Mouse (Mus musculus) megakaryocyte, embryonic 14.5 days (primary cell): ENCODE data around the gene Rasgef1b. TPM values are rescaled to one million over a fixed set of nuclear protein-coding genes. Genes with fewer than 3 reads are reported as not detected.

Source experiments
- H3K27me3 ChIP-seq: replicated peaks from 2 replicates; pipeline ENCODE3; 2012; ENCODE audit warnings: inconsistent platforms
- H3K36me3 ChIP-seq: replicated peaks from 2 replicates; pipeline ENCODE3; 2012; ENCODE audit warnings: low read length, inconsistent platforms, mixed read lengths
- H3K4me1 ChIP-seq: 2 replicates; pipeline ENCODE4 v1.6.1; 2012; ENCODE audit warnings: inconsistent platforms
- H3K4me3 ChIP-seq: replicated peaks from 2 replicates; pipeline ENCODE3; 2012; ENCODE audit warnings: moderate library complexity, mild to moderate bottlenecking, inconsistent platforms
- H3K9me3 ChIP-seq: 2 replicates; pipeline ENCODE4 v1.6.1; 2012; ENCODE audit warnings: inconsistent platforms
- FLI1 ChIP-seq: IDR thresholded peaks from 2 replicates; pipeline ENCODE4 v1.6.1; 2012; ENCODE audit warnings: low read length, inconsistent platforms, mixed read lengths
- GATA1 ChIP-seq: IDR thresholded peaks from 3 replicates; pipeline ENCODE4 v1.6.1; 2012; ENCODE audit warnings: mixed read lengths, low read length, inconsistent platforms, borderline replicate concordance
- polyA plus RNA-seq: library from polyadenylated mRNA; stranded (reverse); fragments of >175 nt; gene quantifications from 2 replicates; pipeline ENCODE4 v1.2.3, GENCODE M21; 2012; ENCODE audit warnings: low replicate concordance; ENCODE audit not compliant: insufficient read depth

Rasgef1b gene
- polyA plus RNA-seq, result 2.9 TPM in 1 of 2 replicates, not detected in the other

GRCm38 (mm10) chr5:99728649-99729212 is at the start of gene Rasgef1b:
TSS of gene Rasgef1b (minus strand) at chr5:99729065.
- Histone ChIP-seq H3K4me3 (peak within 1 kb of the TSS; percentile 90), H3K27me3 (peaks cover 65% of the 10 kb centered on the region)

GRCm38 (mm10) chr5:99775342-99775741 is 46.5 kb upstream of the Rasgef1b start:
- Histone ChIP-seq H3K36me3 (no peaks in the 10 kb centered on the region), H3K27me3 (no peaks in the 10 kb centered on the region), H3K4me3 (no peak overlapping the region), H3K9me3 (no peaks in the 10 kb centered on the region; the same call in 1 of the 2 replicates), H3K4me1 (no peaks in the 10 kb centered on the region)
- TF ChIP-seq FLI1 (no peak), GATA1 (no peak)

More at GRCm38 (mm10) chr5:99728649-99729212, at the start of gene Rasgef1b:
- Histone ChIP-seq H3K36me3 (no peaks in the 10 kb centered on the region), H3K9me3 (no peaks in the 10 kb centered on the region), H3K4me1 (peaks cover 27% of the 10 kb centered on the region)
- TF ChIP-seq FLI1 (no peak), GATA1 (no peak)

GRCm38 (mm10) chr5:99773265-99773664 is 44.4 kb upstream of the Rasgef1b start:
- Histone ChIP-seq H3K36me3 (no peaks in the 10 kb centered on the region), H3K27me3 (no peaks in the 10 kb centered on the region), H3K9me3 (peaks cover 8% of the 10 kb centered on the region), H3K4me3 (no peak overlapping the region), H3K4me1 (no peaks in the 10 kb centered on the region)
- TF ChIP-seq FLI1 (no peak), GATA1 (no peak)

GRCm38 (mm10) chr5:99764246-99764645 is 35.4 kb upstream of the Rasgef1b start:
- Histone ChIP-seq H3K27me3 (no peaks in the 10 kb centered on the region), H3K9me3 (peaks cover 9% of the 10 kb centered on the region), H3K4me1 (no peaks in the 10 kb centered on the region), H3K4me3 (no peak overlapping the region), H3K36me3 (no peaks in the 10 kb centered on the region)
- no peak for TF ChIP-seq FLI1
- TF ChIP-seq GATA1, result no peak

- H3K4me3 ChIP-seq, result no peak overlapping the region
- TF ChIP-seq FLI1 (no peak), GATA1 (no peak)
- peaks cover 12% of the 10 kb centered on the region for H3K9me3 ChIP-seq
- no peaks in the 10 kb centered on the region for H3K27me3 ChIP-seq
- H3K4me1 ChIP-seq, result no peaks in the 10 kb centered on the region
- H3K36me3 ChIP-seq, result no peaks in the 10 kb centered on the region
Observed at GRCm38 (mm10) chr5:99758859-99759258, 30.0 kb upstream of the Rasgef1b start.

- no peak for TF ChIP-seq FLI1
- TF ChIP-seq GATA1, result no peak
- H3K4me3 ChIP-seq, result no peak overlapping the region
- H3K27me3 ChIP-seq, result no peaks in the 10 kb centered on the region
- no peaks in the 10 kb centered on the region for H3K4me1 ChIP-seq
- H3K9me3 ChIP-seq, result peaks cover 11% of the 10 kb centered on the region
- no peaks in the 10 kb centered on the region for H3K36me3 ChIP-seq
Observed at GRCm38 (mm10) chr5:99753843-99754242, 25.0 kb upstream of the Rasgef1b start.

GRCm38 (mm10) chr5:99753368-99753767 is 24.5 kb upstream of the Rasgef1b start:
- Histone ChIP-seq H3K4me1 (no peaks in the 10 kb centered on the region), H3K9me3 (peaks cover 11% of the 10 kb centered on the region), H3K27me3 (no peaks in the 10 kb centered on the region), H3K36me3 (no peaks in the 10 kb centered on the region), H3K4me3 (no peak overlapping the region)
- TF ChIP-seq GATA1 (no peak), FLI1 (no peak)

GRCm38 (mm10) chr5:99752670-99753231 is 23.9 kb upstream of the Rasgef1b start:
- no peaks in the 10 kb centered on the region for H3K36me3 ChIP-seq
- H3K4me1 ChIP-seq, result no peaks in the 10 kb centered on the region
- no peak overlapping the region for H3K4me3 ChIP-seq
- H3K27me3 ChIP-seq, result no peaks in the 10 kb centered on the region
- H3K9me3 ChIP-seq, result peaks cover 10% of the 10 kb centered on the region
- TF ChIP-seq FLI1, result no peak
- no peak for TF ChIP-seq GATA1

- peaks cover 3% of the 10 kb centered on the region for H3K9me3 ChIP-seq
- H3K27me3 ChIP-seq, result peaks cover 2% of the 10 kb centered on the region
- H3K4me3 ChIP-seq, result no peak overlapping the region
- H3K4me1 ChIP-seq, result no peaks in the 10 kb centered on the region
- TF ChIP-seq GATA1 (no peak), FLI1 (no peak)
- no peaks in the 10 kb centered on the region for H3K36me3 ChIP-seq
Observed at GRCm38 (mm10) chr5:99748417-99748816, 19.6 kb upstream of the Rasgef1b start.

GRCm38 (mm10) chr5:99746087-99746486 is 17.2 kb upstream of the Rasgef1b start:
- no peak for TF ChIP-seq GATA1
- no peak for TF ChIP-seq FLI1
- no peak overlapping the region for H3K4me3 ChIP-seq
- H3K27me3 ChIP-seq, result peaks cover 2% of the 10 kb centered on the region
- H3K36me3 ChIP-seq, result no peaks in the 10 kb centered on the region
- H3K9me3 ChIP-seq, result peaks cover 3% of the 10 kb centered on the region
- no peaks in the 10 kb centered on the region for H3K4me1 ChIP-seq

- no peak for TF ChIP-seq FLI1
- Histone ChIP-seq H3K36me3 (no peaks in the 10 kb centered on the region), H3K9me3 (no peaks in the 10 kb centered on the region), H3K27me3 (peaks cover 10% of the 10 kb centered on the region), H3K4me1 (no peaks in the 10 kb centered on the region), H3K4me3 (no peak overlapping the region)
Observed at GRCm38 (mm10) chr5:99742874-99743273, 14.0 kb upstream of the Rasgef1b start.
